Mouse (Mus musculus): ENCODE data around the gene Dmpk. TPM values are rescaled to one million over a fixed set of nuclear protein-coding genes. Genes with fewer than 3 reads are reported as not detected.
"Not testable (repeated sequence)": the region's sequence is repeated elsewhere in the genome, so short reads cannot be mapped to it uniquely, and the experiment has no call there.

The Dmpk gene
- polyA plus RNA-seq, 1 experiment from 2014 or later, result 36.0 TPM

- Histone ChIP-seq H3K36me3 (ENCODE audit: control insufficient read depth, insufficient read depth, low read length) (no peaks in the 10 kb centered on the region), H3K9me3 (ENCODE audit: control insufficient read depth, low read length) (no peaks in the 10 kb centered on the region), H3K27me3 (ENCODE audit: control insufficient read depth, insufficient read depth, low read length) (peaks cover 34% of the 10 kb centered on the region), H3K4me2 (ENCODE audit: low read length) (no peak overlapping the region), H3K9ac (ENCODE audit: low read length) (no peak overlapping the region), H3K4me3 (ENCODE audit: control insufficient read depth in 1 of 2, insufficient read depth in 1 of 2, low read depth in 1 of 2, low read length in 2 of 2) (no peak overlapping the region), H3K27ac (replicated peaks in 1 of 2; ENCODE audit: control insufficient read depth in 1 of 2, insufficient read depth in 1 of 2, low read depth in 2 of 2, low read length in 2 of 2) (no peak overlapping the region), H3K4me1 (ENCODE audit: control insufficient read depth in 2 of 2, insufficient read depth in 2 of 2, low read length in 2 of 2) (no peaks in the 10 kb centered on the region)
- WGBS, result 43% methylated on average over 14 of the region's 14 CpGs
- no peak for ATAC-seq (ENCODE audit: insufficient number of reproducible peaks, insufficient read depth, low FRiP score, low read depth)
Measured at GRCm38 (mm10) chr7:19067063-19067462, 16.6 kb upstream of the Dmpk start.

GRCm38 (mm10) chr7:19067935-19068334 is 15.7 kb upstream of the Dmpk start:
- no peak for ATAC-seq (ENCODE audit: insufficient number of reproducible peaks, insufficient read depth, low FRiP score, low read depth)
- H3K4me1 ChIP-seq (ENCODE audit: control insufficient read depth in 2 of 2, insufficient read depth in 2 of 2, low read length in 2 of 2), result no peaks in the 10 kb centered on the region
- no peaks in the 10 kb centered on the region for H3K9me3 ChIP-seq (ENCODE audit: control insufficient read depth, low read length)
- no peak overlapping the region for H3K9ac ChIP-seq (ENCODE audit: low read length)
- no peak overlapping the region for H3K4me3 ChIP-seq (ENCODE audit: control insufficient read depth in 1 of 2, insufficient read depth in 1 of 2, low read depth in 1 of 2, low read length in 2 of 2)
- H3K27ac ChIP-seq (replicated peaks in 1 of 2; ENCODE audit: control insufficient read depth in 1 of 2, insufficient read depth in 1 of 2, low read depth in 2 of 2, low read length in 2 of 2), result no peak overlapping the region
- no peaks in the 10 kb centered on the region for H3K36me3 ChIP-seq (ENCODE audit: control insufficient read depth, insufficient read depth, low read length)
- no peak overlapping the region for H3K4me2 ChIP-seq (ENCODE audit: low read length)
- H3K27me3 ChIP-seq (ENCODE audit: control insufficient read depth, insufficient read depth, low read length), result peaks cover 34% of the 10 kb centered on the region
- WGBS, result 60% methylated on average over 11 of the region's 14 CpGs

GRCm38 (mm10) chr7:19068707-19069106 is 14.9 kb upstream of the Dmpk start:
- no peaks in the 10 kb centered on the region for H3K36me3 ChIP-seq (ENCODE audit: control insufficient read depth, insufficient read depth, low read length)
- H3K4me3 ChIP-seq (ENCODE audit: control insufficient read depth in 1 of 2, insufficient read depth in 1 of 2, low read depth in 1 of 2, low read length in 2 of 2), result no peak overlapping the region
- no peaks in the 10 kb centered on the region for H3K9me3 ChIP-seq (ENCODE audit: control insufficient read depth, low read length)
- 1% methylated on average over 2 of the region's 2 CpGs for WGBS
- H3K27ac ChIP-seq (replicated peaks in 1 of 2; ENCODE audit: control insufficient read depth in 1 of 2, insufficient read depth in 1 of 2, low read depth in 2 of 2, low read length in 2 of 2), result no peak overlapping the region
- H3K9ac ChIP-seq (ENCODE audit: low read length), result no peak overlapping the region
- H3K4me1 ChIP-seq (ENCODE audit: control insufficient read depth in 2 of 2, insufficient read depth in 2 of 2, low read length in 2 of 2), result no peaks in the 10 kb centered on the region
- peaks cover 34% of the 10 kb centered on the region for H3K27me3 ChIP-seq (ENCODE audit: control insufficient read depth, insufficient read depth, low read length)
- no peak for ATAC-seq (ENCODE audit: insufficient number of reproducible peaks, insufficient read depth, low FRiP score, low read depth)
- H3K4me2 ChIP-seq (ENCODE audit: low read length), result no peak overlapping the region

- Histone ChIP-seq H3K4me2 (ENCODE audit: low read length) (no peak overlapping the region), H3K36me3 (ENCODE audit: control insufficient read depth, insufficient read depth, low read length) (no peaks in the 10 kb centered on the region)
- 49% methylated on average over 3 of the region's 3 CpGs for WGBS
Measured at GRCm38 (mm10) chr7:19069500-19069899, 14.1 kb upstream of the Dmpk start.

GRCm38 (mm10) chr7:19071024-19071423 is 12.6 kb upstream of the Dmpk start:
- 51% methylated on average over 3 of the region's 3 CpGs for WGBS
- not testable (repeated sequence) for H3K27ac ChIP-seq (replicated peaks in 1 of 2; ENCODE audit: control insufficient read depth in 1 of 2, insufficient read depth in 1 of 2, low read depth in 2 of 2, low read length in 2 of 2)

More at GRCm38 (mm10) chr7:19069500-19069899, 14.1 kb upstream of the Dmpk start:
- H3K27me3 ChIP-seq (ENCODE audit: control insufficient read depth, insufficient read depth, low read length), result peaks cover 30% of the 10 kb centered on the region
- no peaks in the 10 kb centered on the region for H3K4me1 ChIP-seq (ENCODE audit: control insufficient read depth in 2 of 2, insufficient read depth in 2 of 2, low read length in 2 of 2)
- ATAC-seq (ENCODE audit: insufficient number of reproducible peaks, insufficient read depth, low FRiP score, low read depth), result no peak
- H3K9ac ChIP-seq (ENCODE audit: low read length), result no peak overlapping the region
- no peaks in the 10 kb centered on the region for H3K9me3 ChIP-seq (ENCODE audit: control insufficient read depth, low read length)
- no peak overlapping the region for H3K27ac ChIP-seq (replicated peaks in 1 of 2; ENCODE audit: control insufficient read depth in 1 of 2, insufficient read depth in 1 of 2, low read depth in 2 of 2, low read length in 2 of 2)
- H3K4me3 ChIP-seq (ENCODE audit: control insufficient read depth in 1 of 2, insufficient read depth in 1 of 2, low read depth in 1 of 2, low read length in 2 of 2), result no peak overlapping the region

GRCm38 (mm10) chr7:19073504-19073903 is 10.1 kb upstream of the Dmpk start:
- H3K9ac ChIP-seq (ENCODE audit: low read length), result no peak overlapping the region
- no peak overlapping the region for H3K4me2 ChIP-seq (ENCODE audit: low read length)
- WGBS, result 75% methylated on average over 9 of the region's 9 CpGs
- no peak overlapping the region for H3K27ac ChIP-seq (replicated peaks in 1 of 2; ENCODE audit: control insufficient read depth in 1 of 2, insufficient read depth in 1 of 2, low read depth in 2 of 2, low read length in 2 of 2)
- H3K4me3 ChIP-seq (ENCODE audit: control insufficient read depth in 1 of 2, insufficient read depth in 1 of 2, low read depth in 1 of 2, low read length in 2 of 2), result no peak overlapping the region
- no peaks in the 10 kb centered on the region for H3K27me3 ChIP-seq (ENCODE audit: control insufficient read depth, insufficient read depth, low read length)
- peaks cover 7% of the 10 kb centered on the region for H3K36me3 ChIP-seq (ENCODE audit: control insufficient read depth, insufficient read depth, low read length)
- no peaks in the 10 kb centered on the region for H3K9me3 ChIP-seq (ENCODE audit: control insufficient read depth, low read length)
- no peak for ATAC-seq (ENCODE audit: insufficient number of reproducible peaks, insufficient read depth, low FRiP score, low read depth)
- H3K4me1 ChIP-seq (ENCODE audit: control insufficient read depth in 2 of 2, insufficient read depth in 2 of 2, low read length in 2 of 2), result peaks cover 13 to 22% of the 10 kb centered on the region in 2 experiments

More at GRCm38 (mm10) chr7:19071024-19071423, 12.6 kb upstream of the Dmpk start:
- not testable (repeated sequence) for H3K9ac ChIP-seq (ENCODE audit: low read length); H3K4me3 ChIP-seq (ENCODE audit: control insufficient read depth in 1 of 2, insufficient read depth in 1 of 2, low read depth in 1 of 2, low read length in 2 of 2); H3K4me1 ChIP-seq (ENCODE audit: control insufficient read depth in 2 of 2, insufficient read depth in 2 of 2, low read length in 2 of 2); H3K4me2 ChIP-seq (ENCODE audit: low read length); H3K36me3 ChIP-seq (ENCODE audit: control insufficient read depth, insufficient read depth, low read length); ATAC-seq (ENCODE audit: insufficient number of reproducible peaks, insufficient read depth, low FRiP score, low read depth); H3K9me3 ChIP-seq (ENCODE audit: control insufficient read depth, low read length)
- peaks cover 15% of the 10 kb centered on the region for H3K27me3 ChIP-seq (ENCODE audit: control insufficient read depth, insufficient read depth, low read length)

- Histone ChIP-seq H3K27ac (replicated peaks in 1 of 2; ENCODE audit: control insufficient read depth in 1 of 2, insufficient read depth in 1 of 2, low read depth in 2 of 2, low read length in 2 of 2) (no peak overlapping the region), H3K9me3 (ENCODE audit: control insufficient read depth, low read length) (no peaks in the 10 kb centered on the region), H3K27me3 (ENCODE audit: control insufficient read depth, insufficient read depth, low read length) (no peaks in the 10 kb centered on the region), H3K4me1 (ENCODE audit: control insufficient read depth in 2 of 2, insufficient read depth in 2 of 2, low read length in 2 of 2) (peaks cover 13 to 24% of the 10 kb centered on the region in 2 experiments), H3K4me2 (ENCODE audit: low read length) (no peak overlapping the region), H3K36me3 (ENCODE audit: control insufficient read depth, insufficient read depth, low read length) (peaks cover 17% of the 10 kb centered on the region), H3K9ac (ENCODE audit: low read length) (no peak overlapping the region), H3K4me3 (ENCODE audit: control insufficient read depth in 1 of 2, insufficient read depth in 1 of 2, low read depth in 1 of 2, low read length in 2 of 2) (no peak overlapping the region)
- WGBS, result 87% methylated on average over 6 of the region's 6 CpGs
- ATAC-seq (ENCODE audit: insufficient number of reproducible peaks, insufficient read depth, low FRiP score, low read depth), result no peak
Measured at GRCm38 (mm10) chr7:19074494-19074893, 9.2 kb upstream of the Dmpk start.

- H3K4me3 ChIP-seq (ENCODE audit: control insufficient read depth in 1 of 2, insufficient read depth in 1 of 2, low read depth in 1 of 2, low read length in 2 of 2), result peak overlapping the region; percentile 26 to 84
- H3K36me3 ChIP-seq (ENCODE audit: control insufficient read depth, insufficient read depth, low read length), result peaks cover 25% of the 10 kb centered on the region
- ATAC-seq (ENCODE audit: insufficient number of reproducible peaks, insufficient read depth, low FRiP score, low read depth), result no peak
- H3K9me3 ChIP-seq (ENCODE audit: control insufficient read depth, low read length), result no peaks in the 10 kb centered on the region
- H3K9ac ChIP-seq (ENCODE audit: low read length), result peak overlapping the region; percentile 54
- no peaks in the 10 kb centered on the region for H3K27me3 ChIP-seq (ENCODE audit: control insufficient read depth, insufficient read depth, low read length)
- 57% methylated on average over 5 of the region's 5 CpGs for WGBS
- peak overlapping the region; percentile 92 for H3K4me2 ChIP-seq (ENCODE audit: low read length)
- peaks cover 13 to 27% of the 10 kb centered on the region in 2 experiments for H3K4me1 ChIP-seq (ENCODE audit: control insufficient read depth in 2 of 2, insufficient read depth in 2 of 2, low read length in 2 of 2)
- H3K27ac ChIP-seq (replicated peaks in 1 of 2; ENCODE audit: control insufficient read depth in 1 of 2, insufficient read depth in 1 of 2, low read depth in 2 of 2, low read length in 2 of 2), result no peak overlapping the region
Measured at GRCm38 (mm10) chr7:19075231-19075630, 8.4 kb upstream of the Dmpk start.

All from heart, embryonic 14.5 days (tissue).